Mouse (Mus musculus): ENCODE measurements around the gene Cracr2a. TPM values are rescaled to one million over a fixed set of nuclear protein-coding genes. Genes with fewer than 3 reads are reported as not detected.
A peak's percentile ranks its signal among the peaks of the same experiment; 100 is the strongest.

Gene Cracr2a
- total and polyA plus RNA-seq, 2 experiments from 2014 or later = 0.52 to 1.0 TPM

DNA sequence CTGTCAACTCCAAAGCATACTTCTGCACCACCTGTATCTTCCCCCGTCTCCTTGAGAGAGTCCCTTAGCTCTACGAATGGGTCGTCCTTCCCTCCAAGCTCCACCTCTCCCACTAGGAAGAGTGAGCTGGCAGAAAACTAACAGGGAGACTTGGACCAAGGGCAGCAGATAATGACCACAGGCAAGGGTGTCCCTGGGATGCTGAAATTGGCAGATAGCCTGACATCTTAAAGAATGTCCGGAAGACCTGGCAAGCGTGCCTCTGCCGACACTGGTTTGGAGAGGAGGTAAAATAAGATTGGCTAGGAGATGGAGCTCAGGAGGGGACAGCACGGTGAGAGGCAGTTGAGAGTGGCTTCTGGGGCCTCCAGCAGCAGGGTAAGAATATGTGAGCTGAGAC lies 17.2 kb downstream of the Cracr2a start:
- no peak for TF ChIP-seq CTCF (IDR thresholded peaks at IDR 0.05; ENCODE audit: low read depth)
- 49% methylated on average over 7 of the region's 7 CpGs for WGBS

DNA sequence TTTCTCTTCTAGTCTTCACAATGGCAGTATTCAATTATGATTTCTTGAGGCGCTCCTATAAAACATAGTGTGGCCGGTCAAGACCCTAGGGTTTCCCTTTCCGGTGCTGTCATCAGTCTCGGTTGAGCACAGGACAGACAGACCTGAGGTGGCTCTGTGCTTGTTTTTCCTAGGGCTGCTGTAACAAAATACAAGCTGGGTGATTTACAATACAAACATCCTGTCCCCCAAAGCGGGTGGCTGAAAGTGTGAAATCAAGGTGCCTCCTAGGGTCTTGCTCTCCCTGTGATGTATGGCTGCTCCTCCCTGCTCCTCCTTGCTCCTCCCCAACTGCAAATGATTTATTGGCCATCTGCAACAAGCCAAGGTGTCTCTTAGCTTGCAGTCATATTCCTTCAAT lies 17.7 kb downstream of the Cracr2a start:
- H3K36me3 ChIP-seq (ENCODE audit: insufficient read depth, low read length) = no peaks in the 10 kb centered on the region
- 64% methylated on average over 5 of the region's 5 CpGs for WGBS

More for the DNA sequence above, 17.2 kb downstream of the Cracr2a start:
- ATAC-seq (no peak), DNase-seq (ENCODE audit: low spot score) (no peak)
- H3K27me3 ChIP-seq (ENCODE audit: insufficient read depth, low read length) = no peaks in the 10 kb centered on the region; the same call in 1 of the 2 replicates
- H3K9ac ChIP-seq (replicated peaks; ENCODE audit: low read length) = no peak overlapping the region
- no peak overlapping the region for H3K4me3 ChIP-seq (ENCODE audit: low read length)
- H3K4me1 ChIP-seq (ENCODE audit: insufficient read depth, low read length) = 0 out of 2 replicates have a peak, but pooled peaks cover 4% of the 10 kb centered on the region
- H3K4me2 ChIP-seq (ENCODE audit: low read depth, low read length) = no peak overlapping the region
- no peaks in the 10 kb centered on the region for H3K36me3 ChIP-seq (ENCODE audit: insufficient read depth, low read length)
- H3K9me3 ChIP-seq (ENCODE audit: low read length) = no peaks in the 10 kb centered on the region
- no peak overlapping the region for H3K27ac ChIP-seq

DNA sequence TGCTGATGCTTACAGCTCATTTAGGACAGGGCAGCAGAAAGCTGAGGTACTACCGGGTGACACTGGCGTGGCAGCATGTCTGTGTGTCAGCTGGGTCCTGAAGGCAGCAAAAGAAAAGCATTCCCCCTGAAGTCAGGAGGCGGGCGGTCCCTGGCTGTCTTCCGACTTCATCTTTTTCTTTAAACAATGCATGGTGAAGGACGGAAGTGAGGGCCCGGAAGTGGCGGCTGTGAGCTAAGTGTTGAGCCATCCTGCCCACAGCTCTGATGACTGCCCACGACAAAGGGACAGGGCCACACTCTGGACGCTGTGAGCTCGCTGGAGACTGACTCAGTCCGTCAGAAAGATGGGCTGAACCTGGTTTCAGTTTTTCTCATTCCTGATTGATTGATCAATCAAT lies 20.8 kb downstream of the Cracr2a start:
- DNase-seq (ENCODE audit: low spot score) = no peak
- Histone ChIP-seq H3K27me3 (ENCODE audit: insufficient read depth, low read length) (no peaks in the 10 kb centered on the region; the same call in 1 of the 2 replicates), H3K4me1 (ENCODE audit: insufficient read depth, low read length) (0 out of 2 replicates have a peak, but pooled peaks cover 4% of the 10 kb centered on the region), H3K9me3 (ENCODE audit: low read length) (no peaks in the 10 kb centered on the region), H3K4me2 (ENCODE audit: low read depth, low read length) (peak overlapping the region; percentile 58), H3K36me3 (ENCODE audit: insufficient read depth, low read length) (no peaks in the 10 kb centered on the region), H3K9ac (replicated peaks; ENCODE audit: low read length) (no peak overlapping the region), H3K4me3 (ENCODE audit: low read length) (peak overlapping the region; percentile 15; the same call in 1 of the 2 replicates), H3K27ac (peak overlapping the region; percentile 52; the same call in 1 of the 2 replicates)
- WGBS = 47% methylated on average over 12 of the region's 12 CpGs
- TF ChIP-seq CTCF (IDR thresholded peaks at IDR 0.05; ENCODE audit: low read depth) = no peak
- ATAC-seq = no peak

More for the DNA sequence above, 17.7 kb downstream of the Cracr2a start:
- Histone ChIP-seq H3K27ac (no peak overlapping the region), H3K4me3 (ENCODE audit: low read length) (no peak overlapping the region), H3K4me1 (ENCODE audit: insufficient read depth, low read length) (0 out of 2 replicates have a peak, but pooled peaks cover 4% of the 10 kb centered on the region), H3K9ac (replicated peaks; ENCODE audit: low read length) (no peak overlapping the region), H3K4me2 (ENCODE audit: low read depth, low read length) (no peak overlapping the region), H3K9me3 (ENCODE audit: low read length) (no peaks in the 10 kb centered on the region), H3K27me3 (ENCODE audit: insufficient read depth, low read length) (no peaks in the 10 kb centered on the region; the same call in 1 of the 2 replicates)
- no peak for ATAC-seq
- TF ChIP-seq CTCF (IDR thresholded peaks at IDR 0.05; ENCODE audit: low read depth) = no peak
- no peak for DNase-seq (ENCODE audit: low spot score)

DNA sequence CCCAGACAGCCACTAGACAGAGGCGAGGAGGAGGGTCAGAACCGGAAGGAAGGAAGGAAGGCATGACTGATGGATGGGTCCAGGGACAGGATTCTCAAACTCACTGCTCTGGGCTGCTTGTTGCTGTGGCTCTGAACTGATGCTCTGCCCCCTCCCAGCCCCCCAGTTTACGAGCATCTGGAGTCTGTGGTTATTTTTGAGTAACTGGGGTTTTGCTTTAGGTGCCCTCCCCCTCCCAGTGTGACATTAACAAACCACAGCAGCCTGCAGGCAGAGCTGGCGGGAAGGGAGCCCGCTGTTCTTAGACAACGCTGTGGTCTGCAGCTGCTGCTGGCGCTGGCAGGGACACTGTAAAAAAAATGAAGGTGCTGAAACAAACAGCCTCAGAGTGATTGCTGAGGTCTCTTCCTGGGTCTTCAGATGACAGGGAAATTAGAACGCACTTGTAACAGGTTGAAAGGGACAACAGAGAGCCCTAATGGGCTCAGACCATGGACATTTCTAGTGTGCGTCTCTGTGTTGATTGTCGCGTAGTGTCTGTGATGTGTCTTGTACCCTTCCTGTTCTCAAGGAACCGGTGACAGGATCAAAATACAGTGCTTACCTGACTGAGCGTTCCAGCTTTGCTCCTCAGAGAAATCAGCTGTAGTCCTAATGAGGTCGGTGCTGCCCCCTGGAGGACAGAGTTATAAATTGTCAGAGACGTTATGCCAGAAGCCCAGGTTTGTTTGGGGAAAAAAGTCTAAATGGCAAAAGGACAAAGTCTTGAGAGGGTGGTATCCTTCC lies 21.4 kb downstream of the Cracr2a start:
- peak; percentile 69 for ATAC-seq
- Histone ChIP-seq H3K27ac (peak overlapping the region; percentile 52), H3K4me3 (ENCODE audit: low read length) (peak overlapping the region; percentile 15), H3K4me1 (ENCODE audit: insufficient read depth, low read length) (0 out of 2 replicates have a peak, but pooled peaks cover 4% of the 10 kb centered on the region), H3K9me3 (ENCODE audit: low read length) (no peaks in the 10 kb centered on the region), H3K4me2 (ENCODE audit: low read depth, low read length) (peak overlapping the region; percentile 58), H3K27me3 (ENCODE audit: insufficient read depth, low read length) (no peaks in the 10 kb centered on the region; the same call in 1 of the 2 replicates), H3K36me3 (ENCODE audit: insufficient read depth, low read length) (no peaks in the 10 kb centered on the region), H3K9ac (replicated peaks; ENCODE audit: low read length) (peak overlapping the region; percentile 38)
- WGBS = 4% methylated on average over 15 of the region's 15 CpGs
- peak; percentile 86 for TF ChIP-seq CTCF (IDR thresholded peaks at IDR 0.05; ENCODE audit: low read depth)
- peak; percentile 92 for DNase-seq (ENCODE audit: low spot score)

DNA sequence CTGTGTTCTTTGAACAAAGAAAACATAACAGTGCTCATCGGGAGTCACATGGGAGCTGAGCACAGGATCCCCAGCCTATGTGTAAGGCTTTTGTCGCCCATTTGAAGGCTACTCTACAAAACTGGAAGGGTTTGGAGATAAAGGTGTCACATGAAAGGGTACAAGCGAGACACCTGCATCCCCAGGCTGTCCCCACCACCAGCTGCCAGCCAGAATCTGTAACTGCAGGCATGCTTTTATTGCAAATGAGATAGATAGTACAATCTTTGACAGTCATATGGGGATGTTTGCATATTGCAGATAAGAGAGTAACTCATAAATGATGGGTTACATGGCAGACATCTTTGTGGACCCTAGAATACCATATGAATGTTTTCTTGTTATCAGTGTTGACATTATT lies 30.3 kb downstream of the Cracr2a start:
- no peak overlapping the region for H3K27ac ChIP-seq
- DNase-seq (ENCODE audit: low spot score) = no peak

DNA sequence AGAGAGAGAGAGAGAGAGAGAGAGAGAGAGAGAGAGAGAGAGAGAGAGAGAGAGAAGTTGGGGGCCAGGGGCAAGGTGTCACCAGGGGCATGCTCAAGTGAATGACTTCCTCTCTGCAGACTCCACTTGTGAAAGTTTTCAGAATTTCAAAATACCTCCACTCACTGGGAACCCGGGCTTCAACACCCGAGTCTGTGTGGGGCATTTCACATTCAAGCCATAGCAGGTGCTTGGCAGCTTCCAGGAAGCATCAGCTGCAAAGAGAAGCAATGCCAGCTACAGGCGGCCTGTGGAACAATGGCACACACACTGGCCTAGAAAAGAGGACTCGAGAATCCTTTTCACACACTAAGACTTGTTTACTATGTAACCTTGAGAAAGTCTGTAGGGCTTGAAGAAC lies 32.3 kb downstream of the Cracr2a start:
- peak; percentile 60; the same call in 1 of the 2 replicates for ATAC-seq
- DNase-seq (ENCODE audit: low spot score) = peak; percentile 62
- no peaks in the 10 kb centered on the region for H3K9me3 ChIP-seq (ENCODE audit: low read length)
- no peaks in the 10 kb centered on the region for H3K4me1 ChIP-seq (ENCODE audit: insufficient read depth, low read length)
- H3K27me3 ChIP-seq (ENCODE audit: insufficient read depth, low read length) = no peaks in the 10 kb centered on the region
- H3K4me3 ChIP-seq (ENCODE audit: low read length) = no peak overlapping the region
- no peak overlapping the region for H3K27ac ChIP-seq
- 23% methylated on average over 4 of the region's 4 CpGs for WGBS
- no peaks in the 10 kb centered on the region for H3K36me3 ChIP-seq (ENCODE audit: insufficient read depth, low read length)
- TF ChIP-seq CTCF (IDR thresholded peaks at IDR 0.05; ENCODE audit: low read depth) = no peak
- no peak overlapping the region for H3K9ac ChIP-seq (replicated peaks; ENCODE audit: low read length)
- no peak overlapping the region for H3K4me2 ChIP-seq (ENCODE audit: low read depth, low read length)

More for the DNA sequence above, 30.3 kb downstream of the Cracr2a start:
- TF ChIP-seq CTCF (IDR thresholded peaks at IDR 0.05; ENCODE audit: low read depth) = no peak
- no peak overlapping the region for H3K9ac ChIP-seq (replicated peaks; ENCODE audit: low read length)
- no peak for ATAC-seq
- no peaks in the 10 kb centered on the region for H3K36me3 ChIP-seq (ENCODE audit: insufficient read depth, low read length)
- WGBS = 63% methylated on average over 3 of the region's 3 CpGs
- no peaks in the 10 kb centered on the region for H3K4me1 ChIP-seq (ENCODE audit: insufficient read depth, low read length)
- no peak overlapping the region for H3K4me3 ChIP-seq (ENCODE audit: low read length)
- no peaks in the 10 kb centered on the region for H3K9me3 ChIP-seq (ENCODE audit: low read length)
- no peak overlapping the region for H3K4me2 ChIP-seq (ENCODE audit: low read depth, low read length)
- H3K27me3 ChIP-seq (ENCODE audit: insufficient read depth, low read length) = no peaks in the 10 kb centered on the region
